ENCODE assay signal across 9 mouse cellular contexts in the genomic region with DNA sequence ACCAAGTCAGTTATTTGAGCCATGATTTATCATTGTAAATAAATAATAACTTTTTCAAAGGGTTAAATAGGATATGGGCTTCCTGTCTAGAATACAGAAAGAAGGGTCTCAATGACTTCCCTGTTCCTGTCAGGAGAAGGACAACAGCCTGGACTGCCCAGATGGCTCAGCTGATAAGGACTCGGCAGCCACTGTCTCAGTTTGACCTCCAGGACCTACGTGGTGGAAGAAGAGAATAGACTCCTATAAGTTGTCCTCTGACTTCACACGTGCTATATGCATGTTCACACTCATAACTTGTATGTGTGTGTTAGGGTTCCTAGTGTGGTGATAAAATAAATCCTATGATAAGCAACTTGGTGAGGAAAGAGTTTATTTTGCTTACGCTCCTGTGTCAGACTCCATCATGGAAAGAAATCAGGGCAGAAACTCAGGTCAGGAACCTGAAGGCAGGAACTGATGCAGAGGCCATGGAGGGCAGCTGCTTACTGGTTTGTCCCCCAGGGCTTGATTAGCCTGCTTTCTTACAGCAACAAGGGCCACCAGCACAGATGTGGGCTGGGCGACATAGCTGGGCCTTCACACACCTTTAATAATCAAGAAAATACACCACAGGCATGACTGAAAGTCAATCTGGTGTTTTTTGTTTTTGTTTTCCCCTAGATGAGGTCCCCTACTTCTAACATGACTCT. TPM values are rescaled to one million over a fixed set of nuclear protein-coding genes. Genes with fewer than 3 reads are reported as not detected.
DNase-seq lines count a peak whose midpoint lies in the region; ATAC-seq and TF ChIP-seq lines count a peak whose summit lies in the region.
"Had no signal": no experiment of that assay in that cellular context is flagged by ENCODE, and none has a peak within 500 bp of the region (broad histone marks: within the 10 kb centered on the region; RNA-seq: fewer than 3 reads in every experiment).

No protein-coding gene starts in this region.

- TF ChIP-seq RAD21 in CH12.LX (IDR thresholded peaks at IDR 0.05; ENCODE audit: low read depth, low read length) = no peak

- in situ Hi-C loops in CH12.LX (cut with MboI; ENCODE audit: low pct_ligation_motif_present, low pct_unique_long_range_greater_than_20kb, low sequenced_read_pairs) = no loop called here

- dilution Hi-C loops in CH12.LX (cut with MboI; ENCODE audit: extremely low pct_ligation_motif_present, extremely low pct_unique_long_range_greater_than_20kb, low sequenced_read_pairs) = no loop called here

- no peaks in the 10 kb centered on the region for H3K36me3 ChIP-seq in kidney, adult 2 months (ENCODE audit: control insufficient read depth, insufficient read depth, low read length)
- peaks cover 0 to 11% of the 10 kb centered on the region in 2 experiments for H3K36me3 ChIP-seq in CH12.LX (replicated peaks in 1 of 2; ENCODE audit: control insufficient read depth in 1 of 2, insufficient read depth in 1 of 2, low read length in 1 of 2)
- no peaks in the 10 kb centered on the region for H3K36me3 ChIP-seq in liver, embryonic 12.5 days

- H3K27me3 ChIP-seq in kidney, adult 2 months (replicated peaks; ENCODE audit: control insufficient read depth, insufficient read depth, low read length) = no peaks in the 10 kb centered on the region
- no peaks in the 10 kb centered on the region for H3K27me3 ChIP-seq in CH12.LX (replicated peaks)
- H3K27me3 ChIP-seq in liver, embryonic 12.5 days (replicated peaks) = no peaks in the 10 kb centered on the region

- H3K4me3 ChIP-seq in kidney, adult 2 months (ENCODE audit: insufficient read depth, low read depth, low read length) = no peak overlapping the region
- H3K4me3 ChIP-seq in CH12.LX (replicated peaks in 1 of 3; ENCODE audit: low read depth in 2 of 3, low read length in 2 of 3, poor library complexity in 1 of 3) = peak overlapping the region in 2 of 3 experiments; percentile 15 to 69
- no peak overlapping the region for H3K4me3 ChIP-seq in brown adipose tissue, adult 24 weeks (ENCODE audit: insufficient read depth, low read depth, low read length)
- no peak overlapping the region for H3K4me3 ChIP-seq in liver, embryonic 12.5 days

- no peak for TF ChIP-seq EP300 in CH12.LX (IDR thresholded peaks at IDR 0.05; ENCODE audit: low read length)

- peaks cover 17% of the 10 kb centered on the region for H3K79me2 ChIP-seq in CH12.LX (replicated peaks; ENCODE audit: control insufficient read depth, extremely low read depth, insufficient read depth, poor library complexity, severe bottlenecking)

- no peak for TF ChIP-seq CTCF in kidney, adult 2 months (conservative IDR thresholded peaks at IDR 0.05; ENCODE audit: insufficient read depth, insufficient read length, low read depth, low read length)
- no peak for TF ChIP-seq CTCF in CH12.LX (conservative IDR thresholded peaks at IDR 0.05 in 1 of 2, IDR thresholded peaks at IDR 0.05 in 1 of 2; ENCODE audit: low read depth in 2 of 2, low read length in 2 of 2)

- WGBS in kidney, adult 2 months = 80% methylated on average over 5 of the region's 5 CpGs
- WGBS in liver, embryonic 12.5 days (ENCODE audit: insufficient replicate concordance) = 43% methylated on average over 5 of the region's 5 CpGs

- H3K4me2 ChIP-seq in CH12.LX (ENCODE audit: insufficient read depth, low read depth, poor library complexity, severe bottlenecking) = peak overlapping the region; percentile 61; the same call in 1 of the 2 replicates
- peak overlapping the region; percentile 93 for H3K4me2 ChIP-seq in liver, embryonic 12.5 days

- ATAC-seq in liver, embryonic 12.5 days = no peak
- no peak for ATAC-seq in monocyte, adult 5-6 weeks (replicated peaks; ENCODE audit: insufficient number of reproducible peaks, low FRiP score, low TSS enrichment, poor library complexity, severe bottlenecking)

- no peak for TF ChIP-seq POLR2A in kidney, adult 2 months (IDR thresholded peaks at IDR 0.05; ENCODE audit: low read depth, low read length)
- no peak for TF ChIP-seq POLR2A in CH12.LX (IDR thresholded peaks at IDR 0.05; ENCODE audit: low read depth, low read length)

- H3K4me1 ChIP-seq in kidney, adult 2 months (ENCODE audit: control insufficient read depth, insufficient read depth, low read length) = peaks cover 16% of the 10 kb centered on the region
- peaks cover 10 to 29% of the 10 kb centered on the region in 2 experiments for H3K4me1 ChIP-seq in CH12.LX (ENCODE audit: control insufficient read depth in 1 of 2, insufficient read depth in 2 of 2)
- peaks cover 10% of the 10 kb centered on the region for H3K4me1 ChIP-seq in brown adipose tissue, adult 24 weeks (ENCODE audit: control insufficient read depth, insufficient read depth, insufficient read length, low read length)
- H3K4me1 ChIP-seq in liver, embryonic 12.5 days = peaks cover 44% of the 10 kb centered on the region

- peaks cover 6% of the 10 kb centered on the region for H3K9me3 ChIP-seq in CH12.LX (replicated peaks; ENCODE audit: low read length)
- H3K9me3 ChIP-seq in liver, embryonic 12.5 days (replicated peaks) = no peaks in the 10 kb centered on the region

- H3K27ac ChIP-seq in kidney, adult 2 months (ENCODE audit: insufficient read depth, low read depth, low read length) = peak overlapping the region; percentile 81
- peak overlapping the region; percentile 45; the same call in 1 of the 2 replicates for H3K27ac ChIP-seq in CH12.LX (ENCODE audit: insufficient read depth, low read depth)
- H3K27ac ChIP-seq in brown adipose tissue, adult 24 weeks (replicated peaks; ENCODE audit: low read depth, low read length) = peak overlapping the region; percentile 35; the same call in 1 of the 2 replicates
- H3K27ac ChIP-seq in liver, embryonic 12.5 days = peak overlapping the region; percentile 7; the same call in 1 of the 2 replicates

- peak overlapping the region; percentile 96; the same call in 1 of the 2 replicates for H3K9ac ChIP-seq in CH12.LX (ENCODE audit: insufficient read depth, low read depth)
- H3K9ac ChIP-seq in liver, embryonic 12.5 days = no peak overlapping the region

- DNase-seq in kidney, adult 2 months = no peak
- DNase-seq in kidney, postnatal 10 days = no peak
- DNase-seq in CH12.LX (ENCODE audit: extremely low read depth) = no peak
- no peak for DNase-seq in urinary bladder, adult 2 months (ENCODE audit: low spot score)
- DNase-seq: adrenal gland, postnatal 36 days; kidney, adult 9 months had no signal

TF ChIP-seq in CH12.LX, 34 proteins besides CTCF, POLR2A, EP300 and RAD21:
- TF ChIP-seq USF2 (conservative IDR thresholded peaks at IDR 0.05; ENCODE audit: low read depth, low read length) (no peak), JUN (IDR thresholded peaks at IDR 0.05; ENCODE audit: insufficient read depth, low read depth, low read length) (no peak), PAX5 (IDR thresholded peaks at IDR 0.05; ENCODE audit: low read length) (no peak), ZKSCAN1 (IDR thresholded peaks at IDR 0.05; ENCODE audit: borderline replicate concordance, low read depth, low read length) (no peak), TBP (conservative IDR thresholded peaks at IDR 0.05; ENCODE audit: low read depth, low read length) (no peak), KAT2A (IDR thresholded peaks at IDR 0.05; ENCODE audit: insufficient replicate concordance, low read length) (no peak), ETS1 (conservative IDR thresholded peaks at IDR 0.05; ENCODE audit: low read depth, low read length) (no peak), BHLHE40 (IDR thresholded peaks at IDR 0.05; ENCODE audit: low read depth, low read length) (no peak), CHD1 (IDR thresholded peaks at IDR 0.05; ENCODE audit: low read depth, low read length) (no peak), HCFC1 (IDR thresholded peaks at IDR 0.05; ENCODE audit: low read depth, low read length) (no peak)

RNA-seq across cellular contexts. Expression of a gene that starts 1.4 kb away (rescaled TPM):
- polyA plus RNA-seq in kidney, adult 2 months (2012; rRNA removed) = 55.3 and 56.6 TPM in 2 replicates
- 17.1 TPM in 2 replicates for total RNA-seq in CH12.LX (2012; rRNA removed)
- 16.3 and 17.0 TPM in 2 replicates for total RNA-seq in CH12.LX (2014; rRNA removed)
- 26.3 and 29.7 TPM in 2 replicates for polyA plus RNA-seq in CH12.LX (2012; ENCODE audit: insufficient read length, low read depth)
- polyA plus RNA-seq in brown adipose tissue, adult 24 weeks (2012; ENCODE audit: insufficient read depth, insufficient read length, missing spikeins) = 45.2 and 49.4 TPM in 2 replicates
- 22.7 and 23.5 TPM in 2 replicates for polyA plus RNA-seq in liver, embryonic 12.5 days (2016; fragmentation: Nextera tagmentation; extraction: Ambion mirVana)
- 51.0 and 51.8 TPM in 2 replicates for polyA plus RNA-seq in urinary bladder, adult 2 months (2012; rRNA removed)
- total RNA-seq in monocyte, adult 5-6 weeks (2017) = 15.8 to 19.0 TPM (median 18.0 TPM) in 3 replicates

Comparison
In these comparisons a context has a peak if more than half of its experiments do, and no peak if none do; other contexts are left out.
1. H3K27ac ChIP-seq: peak in every context shown above with its lines; median percentile 81 in kidney, adult 2 months; 45 in CH12.LX; 35 in brown adipose tissue, adult 24 weeks; 7 in liver, embryonic 12.5 days.
2. H3K4me3 ChIP-seq: peak in CH12.LX (2 of 3); none in kidney, adult 2 months (single experiment), brown adipose tissue, adult 24 weeks (single experiment) and liver, embryonic 12.5 days (single experiment).